Mouse (Mus musculus) hindbrain, embryonic 11.5 days (tissue): ENCODE data around the gene Papss2. TPM values are rescaled to one million over a fixed set of nuclear protein-coding genes. Genes with fewer than 3 reads are reported as not detected.

Source experiments
- ATAC-seq: fragments of 200-750 bp; cut with Nextera tagmentation; 2 replicates; pipeline ENCODE4 v1.8.0; 2017; ENCODE audit warnings: mild to moderate bottlenecking, moderate TSS enrichment, moderate library complexity; ENCODE audit not compliant: low FRiP score
- DNase-seq: peaks from one replicate; pipeline ENCODE4 v3.0.0-alpha.2; 2015; ENCODE audit warnings: low spot score
- H3K27ac ChIP-seq: fragments of 300-500 bp; sonication (generic); 2 replicates; pipeline ENCODE4 v1.5.1; 2014; ENCODE audit warnings: mild to moderate bottlenecking, low read depth, low read length
- H3K27me3 ChIP-seq: fragments of 300-500 bp; sonication (generic); 2 replicates; pipeline ENCODE4 v1.6.1; 2014; ENCODE audit warnings: mild to moderate bottlenecking, low read length, moderate library complexity, mixed read lengths; ENCODE audit not compliant: control insufficient read depth, insufficient read depth
- H3K36me3 ChIP-seq: fragments of 300-500 bp; sonication (generic); 2 replicates; pipeline ENCODE4 v1.6.1; 2014; ENCODE audit warnings: mild to moderate bottlenecking, low read length, moderate library complexity, mixed read lengths; ENCODE audit not compliant: control insufficient read depth, insufficient read depth
- H3K4me1 ChIP-seq: fragments of 300-500 bp; sonication (generic); replicated peaks from 2 replicates; pipeline ENCODE4 v1.6.1; 2014; ENCODE audit warnings: low read length, mixed read lengths; ENCODE audit not compliant: control insufficient read depth, insufficient read depth
- H3K4me2 ChIP-seq: fragments of 300-500 bp; sonication (generic); replicated peaks from 2 replicates; pipeline ENCODE4 v1.6.1; 2014; ENCODE audit warnings: mild to moderate bottlenecking, low read depth, low read length
- H3K4me3 ChIP-seq: fragments of 300-500 bp; sonication (generic); 2 replicates; pipeline ENCODE4 v1.5.1; 2014; ENCODE audit warnings: low read depth, low read length
- H3K9ac ChIP-seq: fragments of 300-500 bp; sonication (generic); 2 replicates; pipeline ENCODE4 v1.6.1; 2014; ENCODE audit warnings: low read depth, low read length
- H3K9me3 ChIP-seq: fragments of 300-500 bp; sonication (generic); 2 replicates; pipeline ENCODE4 v1.6.1; 2016; ENCODE audit warnings: low read length; ENCODE audit not compliant: control insufficient read depth
- WGBS: fragments of 180-500 bp; shearing (Covaris S2); extraction: QIAGEN DNeasy Blood & Tissue Kit; methylation state at CpG from one replicate; pipeline ENCODE4 v1.1.7; 2014; 5-methylcytosine and 5-hydroxymethylcytosine counted together
- polyA plus RNA-seq: library from polyadenylated mRNA; unstranded; fragments of >200 nt; fragmentation: Nextera tagmentation; extraction: Ambion mirVana; gene quantifications from 2 replicates; pipeline ENCODE4 v1.2.1, GENCODE M21; 2014

Gene Papss2
- polyA plus RNA-seq, 1 experiment from 2014 or later: 5.8 TPM

- DNase-seq: peak; percentile 25
- Histone ChIP-seq H3K4me3 (no peak overlapping the region), H3K27ac (no peak overlapping the region), H3K27me3 (no peaks in the 10 kb centered on the region), H3K36me3 (0 out of 2 replicates have a peak, but pooled peaks cover 2% of the 10 kb centered on the region), H3K9me3 (no peaks in the 10 kb centered on the region), H3K4me1 (no peaks in the 10 kb centered on the region), H3K4me2 (no peak overlapping the region), H3K9ac (no peak overlapping the region)
- WGBS: 90% methylated on average over 6 of the region's 6 CpGs
- no peak for ATAC-seq
Measured at GRCm38 (mm10) chr19:32689724-32690123, 94.1 kb downstream of the Papss2 start.

- ATAC-seq (no peak), DNase-seq (no peak)
- Histone ChIP-seq H3K9ac (no peak overlapping the region), H3K36me3 (peaks cover 5% of the 10 kb centered on the region; the same call in 1 of the 2 replicates), H3K4me1 (no peaks in the 10 kb centered on the region), H3K27me3 (no peaks in the 10 kb centered on the region), H3K9me3 (no peaks in the 10 kb centered on the region), H3K4me3 (no peak overlapping the region), H3K27ac (no peak overlapping the region), H3K4me2 (no peak overlapping the region)
- WGBS: 99% methylated on average over 2 of the region's 2 CpGs
Measured at GRCm38 (mm10) chr19:32696674-32697073, 101.1 kb downstream of the Papss2 start.

GRCm38 (mm10) chr19:32702191-32702590 is 106.6 kb downstream of the Papss2 start:
- Histone ChIP-seq H3K36me3 (peaks cover 5% of the 10 kb centered on the region; the same call in 1 of the 2 replicates), H3K27me3 (no peaks in the 10 kb centered on the region), H3K4me2 (no peak overlapping the region), H3K9me3 (no peaks in the 10 kb centered on the region), H3K4me1 (no peaks in the 10 kb centered on the region), H3K27ac (no peak overlapping the region), H3K9ac (no peak overlapping the region), H3K4me3 (no peak overlapping the region)
- DNase-seq (no peak), ATAC-seq (no peak)
- WGBS: 83% methylated on average over 3 of the region's 3 CpGs

GRCm38 (mm10) chr19:32708996-32709395 is 113.4 kb downstream of the Papss2 start:
- ATAC-seq (no peak), DNase-seq (no peak)
- no peaks in the 10 kb centered on the region for H3K9me3 ChIP-seq

GRCm38 (mm10) chr19:32710288-32710687 is 114.7 kb downstream of the Papss2 start:
- H3K9ac ChIP-seq: no peak overlapping the region
- no peak overlapping the region for H3K4me3 ChIP-seq
- no peak overlapping the region for H3K27ac ChIP-seq
- 83% methylated on average over 3 of the region's 3 CpGs for WGBS
- H3K27me3 ChIP-seq: no peaks in the 10 kb centered on the region
- no peaks in the 10 kb centered on the region for H3K36me3 ChIP-seq
- no peaks in the 10 kb centered on the region for H3K4me1 ChIP-seq
- H3K4me2 ChIP-seq: no peak overlapping the region
- DNase-seq (peak; percentile 41), ATAC-seq (no peak)
- H3K9me3 ChIP-seq: no peaks in the 10 kb centered on the region

More at GRCm38 (mm10) chr19:32708996-32709395, 113.4 kb downstream of the Papss2 start:
- Histone ChIP-seq H3K4me1 (no peaks in the 10 kb centered on the region), H3K9ac (no peak overlapping the region), H3K27ac (no peak overlapping the region), H3K27me3 (no peaks in the 10 kb centered on the region), H3K36me3 (0 out of 2 replicates have a peak, but pooled peaks cover 2% of the 10 kb centered on the region), H3K4me3 (no peak overlapping the region), H3K4me2 (no peak overlapping the region)
- 93% methylated on average over 5 of the region's 5 CpGs for whole genome bisulfite sequencing

GRCm38 (mm10) chr19:32711761-32712541 is 116.4 kb downstream of the Papss2 start:
- Histone ChIP-seq H3K9ac (peak overlapping the region; percentile 87), H3K9me3 (no peaks in the 10 kb centered on the region), H3K4me3 (peak overlapping the region; percentile 81), H3K4me2 (peak overlapping the region; percentile 47), H3K4me1 (no peaks in the 10 kb centered on the region), H3K27ac (peak overlapping the region; percentile 92), H3K36me3 (no peaks in the 10 kb centered on the region), H3K27me3 (no peaks in the 10 kb centered on the region)
- DNase-seq (peak; percentile 94), ATAC-seq (peak; percentile 97)
- under 1% methylated on average over 54 of the region's 63 CpGs for WGBS

- H3K4me1 ChIP-seq: no peaks in the 10 kb centered on the region
- 0% methylated on average over 11 of the region's 11 CpGs for WGBS
- H3K4me2 ChIP-seq: peak overlapping the region; percentile 47
- no peaks in the 10 kb centered on the region for H3K9me3 ChIP-seq
- H3K36me3 ChIP-seq: no peaks in the 10 kb centered on the region
- DNase-seq: peak; percentile 80
- peak; percentile 90 for ATAC-seq
- peak overlapping the region; percentile 92 for H3K27ac ChIP-seq
- no peaks in the 10 kb centered on the region for H3K27me3 ChIP-seq
- H3K4me3 ChIP-seq: peak overlapping the region; percentile 81
- H3K9ac ChIP-seq: peak overlapping the region; percentile 87
Measured at GRCm38 (mm10) chr19:32712588-32713042, 117.0 kb downstream of the Papss2 start.

- H3K27ac ChIP-seq: no peak overlapping the region
- no peak overlapping the region for H3K4me2 ChIP-seq
- H3K27me3 ChIP-seq: no peaks in the 10 kb centered on the region
- no peaks in the 10 kb centered on the region for H3K36me3 ChIP-seq
- no peaks in the 10 kb centered on the region for H3K4me1 ChIP-seq
- ATAC-seq: no peak
- H3K4me3 ChIP-seq: no peak overlapping the region
- H3K9ac ChIP-seq: no peak overlapping the region
- no peaks in the 10 kb centered on the region for H3K9me3 ChIP-seq
- 79% methylated on average over 3 of the region's 3 CpGs for WGBS
- DNase-seq: no peak
Measured at GRCm38 (mm10) chr19:32713471-32713870, 117.9 kb downstream of the Papss2 start.

- Histone ChIP-seq H3K9ac (no peak overlapping the region), H3K27me3 (no peaks in the 10 kb centered on the region), H3K9me3 (no peaks in the 10 kb centered on the region), H3K36me3 (no peaks in the 10 kb centered on the region), H3K4me1 (no peaks in the 10 kb centered on the region), H3K4me2 (no peak overlapping the region), H3K4me3 (no peak overlapping the region), H3K27ac (no peak overlapping the region)
- DNase-seq (peak; percentile 81), ATAC-seq (peak; percentile 11; the same call in 1 of the 2 replicates)
- 4% methylated on average over 3 of the region's 3 CpGs for WGBS
Measured at GRCm38 (mm10) chr19:32715201-32715600, 119.6 kb downstream of the Papss2 start.
